Mouse (Mus musculus): ENCODE measurements around the gene Gm49352. TPM values are rescaled to one million over a fixed set of nuclear protein-coding genes. Genes with fewer than 3 reads are reported as not detected.
"Not testable (repeated sequence)": the region's sequence is repeated elsewhere in the genome, so short reads cannot be mapped to it uniquely, and the experiment has no call there.

Gm49352 gene
- polyA plus RNA-seq (2014; fragmentation: Nextera tagmentation; extraction: Ambion mirVana) = not detected in 2 replicates

DNA sequence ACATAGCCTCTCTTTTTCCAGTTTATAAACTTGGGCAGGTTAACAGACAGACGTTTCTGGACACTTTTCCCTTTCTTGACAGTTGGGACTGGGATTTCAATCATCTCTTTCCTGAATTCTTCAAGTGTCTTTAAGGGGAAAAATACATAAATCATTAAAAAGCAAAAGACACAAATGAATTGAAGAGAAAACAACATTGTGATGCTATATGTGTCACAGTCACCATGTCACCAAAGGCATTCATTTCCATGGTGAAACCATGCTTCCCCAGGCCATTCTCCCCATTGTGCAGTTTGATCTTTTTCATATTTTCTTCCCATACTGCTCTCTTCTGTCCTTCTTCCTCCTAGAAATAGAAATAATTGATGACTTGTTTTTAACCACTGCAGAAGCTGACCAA, at the start of gene Gm49352:
Gene Gm49352, minus strand, starts transcription at position 101 of the 400 bp plus-strand sequence.
- not testable (repeated sequence) for H3K27me3 ChIP-seq (ENCODE audit: control insufficient read depth, insufficient read depth, low read length); H3K27ac ChIP-seq (replicated peaks; ENCODE audit: low read depth, low read length); H3K4me2 ChIP-seq (ENCODE audit: low read length); DNase-seq; H3K36me3 ChIP-seq (ENCODE audit: control insufficient read depth, insufficient read depth, low read length); H3K9ac ChIP-seq (replicated peaks; ENCODE audit: low read length); H3K4me3 ChIP-seq (replicated peaks; ENCODE audit: low read depth, low read length); H3K4me1 ChIP-seq (ENCODE audit: control insufficient read depth, insufficient read depth, low read length); ATAC-seq (ENCODE audit: low FRiP score, low TSS enrichment)
- 33% methylated on average over 1 of the region's 1 CpGs for WGBS
- peaks cover 23% of the 10 kb centered on the region for H3K9me3 ChIP-seq (ENCODE audit: control insufficient read depth, low read length)

DNA sequence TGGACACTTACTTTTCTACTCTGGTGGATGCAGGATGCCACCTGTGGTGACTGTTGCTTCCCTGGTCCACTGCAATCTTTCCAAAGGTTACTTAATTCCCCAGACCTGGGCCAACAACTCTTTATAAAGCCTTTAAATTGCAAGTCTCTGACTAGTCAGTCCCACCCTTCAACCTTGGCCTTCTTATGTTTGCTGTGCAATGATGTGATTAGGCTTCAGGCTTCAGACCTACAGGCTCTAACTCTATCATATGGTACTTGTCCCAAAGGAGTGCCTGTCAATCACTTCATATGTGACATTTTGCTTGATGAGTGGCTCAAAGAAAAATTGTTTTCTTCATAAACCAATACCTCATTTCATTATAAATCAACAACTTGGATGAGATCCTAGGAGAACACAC, 2.1 kb upstream of the Gm49352 start, which contains the start of gene Cts3:
Gene Cts3, minus strand, starts transcription at position 101 of the 400 bp plus-strand sequence.
- no peak within 1 kb of the TSS for H3K9ac ChIP-seq (replicated peaks; ENCODE audit: low read length)
- H3K36me3 ChIP-seq (ENCODE audit: control insufficient read depth, insufficient read depth, low read length) = no peaks in the 10 kb centered on the region
- H3K4me2 ChIP-seq (ENCODE audit: low read length) = no peak within 1 kb of the TSS
- H3K4me3 ChIP-seq (replicated peaks; ENCODE audit: low read depth, low read length) = no peak within 1 kb of the TSS
- ATAC-seq (ENCODE audit: low FRiP score, low TSS enrichment) = no peak
- H3K27me3 ChIP-seq (ENCODE audit: control insufficient read depth, insufficient read depth, low read length) = no peaks in the 10 kb centered on the region
- H3K9me3 ChIP-seq (ENCODE audit: control insufficient read depth, low read length) = peaks cover 25% of the 10 kb centered on the region
- no peak within 1 kb of the TSS for H3K27ac ChIP-seq (replicated peaks; ENCODE audit: low read depth, low read length)
- DNase-seq = no peak
- no peaks in the 10 kb centered on the region for H3K4me1 ChIP-seq (ENCODE audit: control insufficient read depth, insufficient read depth, low read length)

DNA sequence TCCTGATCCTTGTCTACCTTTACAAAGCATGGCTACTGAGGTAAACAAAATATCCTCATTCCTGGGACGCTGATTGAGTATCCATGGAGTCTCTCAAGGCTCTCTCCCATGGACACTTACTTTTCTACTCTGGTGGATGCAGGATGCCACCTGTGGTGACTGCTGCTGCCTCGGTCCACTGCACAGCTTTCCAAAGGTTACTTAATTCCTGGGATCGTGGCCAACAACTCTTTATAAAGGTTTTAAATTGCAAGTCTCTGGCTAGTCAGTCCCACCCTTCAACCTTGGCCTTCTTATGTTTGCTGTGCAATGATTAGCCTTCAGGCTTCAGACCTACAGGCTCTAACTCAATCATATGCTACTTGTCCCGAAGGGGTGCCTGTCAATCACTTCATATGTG, 26.3 kb downstream of the Gm49352 start, which contains the start of gene Ctsm:
Gene Ctsm, minus strand, starts transcription at position 209 of the 400 bp plus-strand sequence.
- H3K4me3 ChIP-seq (replicated peaks; ENCODE audit: low read depth, low read length) = no peak within 1 kb of the TSS
- no peak for DNase-seq
- WGBS = 70% methylated on average over 4 of the region's 4 CpGs
- H3K27ac ChIP-seq (replicated peaks; ENCODE audit: low read depth, low read length) = no peak within 1 kb of the TSS
- no peak within 1 kb of the TSS for H3K4me2 ChIP-seq (ENCODE audit: low read length)
- no peaks in the 10 kb centered on the region for H3K4me1 ChIP-seq (ENCODE audit: control insufficient read depth, insufficient read depth, low read length)
- no peaks in the 10 kb centered on the region for H3K27me3 ChIP-seq (ENCODE audit: control insufficient read depth, insufficient read depth, low read length)
- H3K9ac ChIP-seq (replicated peaks; ENCODE audit: low read length) = no peak within 1 kb of the TSS
- no peaks in the 10 kb centered on the region for H3K36me3 ChIP-seq (ENCODE audit: control insufficient read depth, insufficient read depth, low read length)
- ATAC-seq (ENCODE audit: low FRiP score, low TSS enrichment) = no peak
- H3K9me3 ChIP-seq (ENCODE audit: control insufficient read depth, low read length) = peaks cover 37% of the 10 kb centered on the region

Other genes with a start within 250 kb of the Gm49352 start
- not detected in 2 replicates for gene Cts7, start 210.0 kb downstream of the Gm49352 start, polyA plus RNA-seq (2014; fragmentation: Nextera tagmentation; extraction: Ambion mirVana)
- not detected in 2 replicates for gene Ctsm, start 26.3 kb downstream of the Gm49352 start, polyA plus RNA-seq (2014; fragmentation: Nextera tagmentation; extraction: Ambion mirVana)
- gene Cts3, start 2.0 kb upstream of the Gm49352 start, polyA plus RNA-seq (2014; fragmentation: Nextera tagmentation; extraction: Ambion mirVana) = not detected in 2 replicates

All from midbrain, embryonic 14.5 days (tissue).